10 mouse cellular contexts compared by ENCODE assay signal in the genomic region with DNA sequence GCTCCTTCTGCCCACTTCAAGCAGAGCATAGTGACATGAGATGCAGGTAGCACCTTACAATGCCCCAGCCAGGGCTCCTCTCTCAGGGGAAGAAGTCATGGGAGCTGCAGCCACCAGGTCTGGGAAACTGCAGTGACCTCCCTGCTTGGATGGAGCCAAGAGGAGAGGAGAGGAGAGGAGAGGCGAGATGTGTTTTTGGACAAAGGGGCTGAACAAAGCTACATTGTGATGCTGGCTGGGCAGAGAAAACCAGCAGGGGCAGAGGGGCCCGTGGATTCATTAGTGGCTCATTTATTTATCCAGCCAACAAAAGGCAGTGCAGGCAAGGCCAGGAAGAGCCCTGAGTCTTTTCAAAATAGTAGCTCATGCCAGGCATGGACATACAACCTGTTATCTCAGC. TPM values are rescaled to one million over a fixed set of nuclear protein-coding genes. Genes with fewer than 3 reads are reported as not detected.
DNase-seq lines count a peak whose midpoint lies in the region; ATAC-seq and TF ChIP-seq lines count a peak whose summit lies in the region.
"Had no signal": no experiment of that assay in that cellular context is flagged by ENCODE, and none has a peak within 500 bp of the region (broad histone marks: within the 10 kb centered on the region; RNA-seq: fewer than 3 reads in every experiment).

No protein-coding gene starts in this region.

- H3K9me3 ChIP-seq in limb, embryonic 14.5 days (ENCODE audit: control insufficient read depth, low read length), result no peaks in the 10 kb centered on the region

- 0 out of 2 replicates have a peak overlapping the region, but pooled peaks have one; percentile 5 for H3K9ac ChIP-seq in limb, embryonic 14.5 days (ENCODE audit: low read depth, low read length, severe bottlenecking)
- H3K9ac ChIP-seq: liver, embryonic 14.5 days had no signal

- no peak for TF ChIP-seq CTCF in testis, adult 2 months (IDR thresholded peaks at IDR 0.05; ENCODE audit: control insufficient read depth, insufficient read depth, insufficient replicate concordance, low read depth, low read length)

- no peak overlapping the region for H3K4me2 ChIP-seq in limb, embryonic 14.5 days (replicated peaks; ENCODE audit: low read depth, low read length, severe bottlenecking)

- DNase-seq in heart, adult 11 months, result peak; percentile 92
- DNase-seq in heart, postnatal 10 days, result no peak
- DNase-seq in testis, postnatal 10 days (ENCODE audit: low spot score), result no peak
- DNase-seq in limb, embryonic 14.5 days (ENCODE audit: low spot score), result no peak
- DNase-seq in thymus, postnatal 36 days, result no peak
- DNase-seq in gastrocnemius, postnatal 36 days, result no peak
- no peak for DNase-seq in adrenal gland, postnatal 36 days
- DNase-seq: cerebellum, adult 11 months had no signal

- no peaks in the 10 kb centered on the region for H3K27me3 ChIP-seq in testis, adult 2 months (ENCODE audit: control insufficient read depth, insufficient read depth, low read length)
- no peaks in the 10 kb centered on the region for H3K27me3 ChIP-seq in limb, embryonic 14.5 days (ENCODE audit: control insufficient read depth, insufficient read depth, low read length)

- no peak for ATAC-seq in limb, embryonic 14.5 days (ENCODE audit: low FRiP score, low read depth)

- H3K36me3 ChIP-seq in testis, adult 2 months (ENCODE audit: control insufficient read depth, insufficient read depth, low read length), result no peaks in the 10 kb centered on the region
- H3K36me3 ChIP-seq in limb, embryonic 14.5 days (ENCODE audit: control insufficient read depth, insufficient read depth, low read length), result no peaks in the 10 kb centered on the region

- peak overlapping the region; percentile 75 for H3K27ac ChIP-seq in testis, adult 2 months (ENCODE audit: control insufficient read depth, insufficient read depth, low read depth, low read length)
- no peak overlapping the region for H3K27ac ChIP-seq in limb, embryonic 14.5 days (replicated peaks; ENCODE audit: low read depth, low read length)
- H3K27ac ChIP-seq: liver, embryonic 14.5 days had no signal

- no peak for TF ChIP-seq POLR2A in testis, adult 2 months (IDR thresholded peaks at IDR 0.05; ENCODE audit: control insufficient read depth, low read depth, low read length)
- TF ChIP-seq POLR2A in limb, embryonic 14.5 days (IDR thresholded peaks at IDR 0.05; ENCODE audit: borderline replicate concordance, extremely low read depth, insufficient read depth, insufficient read length), result no peak

- intact Hi-C loops in heart, postnatal 10 days (cut with DNase I), result no loop called here
- intact Hi-C loops in gastrocnemius, postnatal 36 days (cut with DNase I), result no loop called here

- peaks cover 6% of the 10 kb centered on the region for H3K4me1 ChIP-seq in testis, adult 2 months (ENCODE audit: control insufficient read depth, insufficient read depth, low read length)
- peaks cover 27% of the 10 kb centered on the region for H3K4me1 ChIP-seq in limb, embryonic 14.5 days (ENCODE audit: control insufficient read depth, insufficient read depth, low read length)

- H3K4me3 ChIP-seq in testis, adult 2 months (ENCODE audit: control insufficient read depth, low read depth, low read length), result no peak overlapping the region
- no peak overlapping the region for H3K4me3 ChIP-seq in limb, embryonic 14.5 days (replicated peaks; ENCODE audit: low read length)

- 46% methylated on average over 2 of the region's 2 CpGs for WGBS in limb, embryonic 14.5 days

RNA-seq across cellular contexts. Expression of a gene that starts 50.5 kb away (rescaled TPM):
- 10 to 100 TPM; 10.4 to 11.9 TPM for total RNA-seq in heart, postnatal 10 days (2021)
- polyA plus RNA-seq in testis, adult 2 months (2012; rRNA removed), result 6.7 and 9.4 TPM in 2 replicates
- 24.1 and 29.3 TPM in 2 replicates for polyA plus RNA-seq in limb, embryonic 14.5 days (2012; rRNA removed)
- 8.2 TPM in 2 replicates for polyA plus RNA-seq in limb, embryonic 14.5 days (2014; fragmentation: Nextera tagmentation; extraction: Ambion mirVana)
- 10 to 100 TPM; 72.2 to 74.8 TPM for total RNA-seq in gastrocnemius, postnatal 36 days (2021)
- 10 to 100 TPM in 1 of 2 experiments, 1 to 10 TPM in 1; 9.1 to 10.0 TPM for total RNA-seq in adrenal gland, postnatal 36 days (2021)

Comparison
In these comparisons a context has a peak if more than half of its experiments do, and no peak if none do; other contexts are left out.
1. RNA of a gene that starts 50.5 kb away (total RNA-seq): 72.2 to 74.8 TPM in gastrocnemius, postnatal 36 days; 10.4 to 11.9 TPM in heart, postnatal 10 days and 9.1 to 10.0 TPM in adrenal gland, postnatal 36 days; every median in the first group is over 4 times any median in the second.